Mouse (Mus musculus): ENCODE measurements at regions not wholly inside any gene's neighbourhood (a gene's known extent, or its start where the extent isn't known, plus 50 kb on each side); places are given as distances from the start of the nearest gene placed in this dataset.

DNA sequence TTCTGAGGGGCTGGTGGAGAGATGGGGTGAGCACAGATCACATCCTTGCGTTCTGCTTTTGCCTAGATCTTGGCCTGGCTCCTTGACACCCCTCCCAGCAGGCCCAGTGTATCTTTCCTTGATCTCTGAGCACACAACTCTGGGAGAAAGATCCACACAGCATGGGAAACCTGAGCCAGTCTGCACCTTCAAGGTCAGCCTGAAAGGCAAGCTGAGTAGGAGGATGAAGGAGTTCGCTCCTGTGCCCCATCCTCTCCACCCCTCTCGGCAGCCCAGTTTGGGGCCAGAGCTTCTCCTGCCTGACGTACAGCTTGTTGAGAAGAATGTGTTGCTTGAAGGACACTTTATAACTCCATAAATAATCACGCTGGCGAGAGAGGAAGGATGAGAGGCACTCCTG lies 61.7 kb upstream of the Lrfn2 start:
- no peak for DNase-seq (ENCODE audit: extremely low read depth, insufficient read length, low spot score)

DNA sequence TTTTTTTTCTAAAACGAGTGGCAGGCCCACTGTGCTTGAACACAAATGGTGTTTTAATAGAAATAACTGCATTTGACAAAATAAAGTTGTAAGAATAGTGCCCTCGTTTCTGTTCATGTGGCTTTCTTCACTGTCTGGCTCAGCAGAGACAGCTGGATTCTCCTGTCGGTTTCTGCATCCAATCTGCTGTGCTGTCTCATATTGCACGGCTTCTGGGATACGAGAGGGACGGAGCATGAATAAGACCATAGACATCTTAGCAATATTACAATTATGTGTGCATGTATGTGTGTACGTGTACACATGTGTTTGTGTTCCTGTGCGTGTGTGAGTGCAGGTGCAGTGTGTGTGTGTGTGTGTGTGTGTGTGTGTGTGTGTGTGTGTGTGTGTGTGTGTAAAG lies 54.7 kb upstream of the Lrfn2 start:
- no peak for DNase-seq (ENCODE audit: extremely low read depth, insufficient read length, low spot score)

DNA sequence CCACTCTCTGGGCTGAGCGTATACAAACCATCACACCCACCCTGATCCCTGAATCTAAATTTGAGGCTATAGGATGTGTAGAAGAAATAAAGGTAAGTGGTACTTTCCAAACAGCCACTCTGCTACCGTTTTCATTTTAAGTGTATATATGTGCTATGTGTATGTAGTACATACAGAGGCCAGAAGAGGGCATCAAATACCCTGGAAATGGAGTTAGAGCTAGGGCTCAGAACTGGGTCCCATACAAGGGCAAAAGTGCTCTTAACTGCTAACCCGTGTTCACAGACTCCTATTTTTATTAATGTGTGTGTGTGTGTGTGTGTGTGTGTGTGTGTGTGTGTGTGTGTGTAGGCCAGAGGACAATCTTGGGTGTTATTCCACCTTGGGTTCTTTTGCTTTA lies 51.6 kb upstream of the Lrfn2 start:
- no peak for DNase-seq (ENCODE audit: extremely low read depth, insufficient read length, low spot score)

DNA sequence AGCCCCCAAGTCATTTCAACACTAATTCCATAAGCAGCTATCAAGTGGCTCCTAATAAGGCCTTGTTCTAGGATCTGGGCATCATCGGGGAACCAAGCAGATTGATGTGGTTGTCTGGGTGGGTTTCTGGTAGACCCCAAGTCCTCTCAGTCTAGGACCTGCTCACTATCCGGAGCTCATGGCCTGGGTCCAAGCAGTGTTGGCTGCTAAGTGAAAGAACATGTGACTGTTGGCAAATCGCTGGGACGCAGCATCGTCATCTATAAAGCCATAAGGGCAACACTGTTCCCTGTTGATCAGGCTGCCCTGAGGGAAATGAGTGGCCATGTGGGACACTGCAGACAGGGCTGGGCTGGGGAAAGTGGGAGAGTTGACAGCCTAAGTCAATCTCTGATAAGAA lies 50.2 kb upstream of the Lrfn2 start:
- DNase-seq (ENCODE audit: extremely low read depth, insufficient read length, low spot score): no peak

Measured in 3134 (cell line).